Mouse (Mus musculus) hematopoietic stem cell, adult 5-6 weeks (primary cell): ENCODE data around the gene Nrxn3. TPM values are rescaled to one million over a fixed set of nuclear protein-coding genes. Genes with fewer than 3 reads are reported as not detected.

ENCODE experiments used
- ATAC-seq, 2 experiments: fragments of 125-278 bp in 1 of 2; replicated peaks in 1 of 2; 2 replicates each; pipeline ENCODE4 v1.8.0; 2016 to 2017; ENCODE audit warnings: inconsistent platforms in 2 of 2, mild to moderate bottlenecking in 2 of 2, moderate number of reproducible peaks in 2 of 2, low read depth in 1 of 2, moderate TSS enrichment in 1 of 2; ENCODE audit not compliant: low FRiP score in 2 of 2, poor library complexity in 2 of 2, severe bottlenecking in 2 of 2, insufficient read depth in 1 of 2, low TSS enrichment in 1 of 2
- total RNA-seq: library from RNA; stranded (forward); fragments of 172-1452, 232-1000 nt; gene quantifications from 2 replicates; pipeline ENCODE4 v1.2.3, GENCODE M21; 2017

Nrxn3 gene
- total RNA-seq, 1 experiment from 2014 or later = not detected

- no peak for ATAC-seq
These were observed 903.1 kb downstream of the Nrxn3 start for GRCm38 (mm10) chr12:89625746-89626145.

GRCm38 (mm10) chr12:89640046-89640445 lies 917.4 kb downstream of the Nrxn3 start:
- no peak for ATAC-seq

GRCm38 (mm10) chr12:89641460-89641859 lies 918.8 kb downstream of the Nrxn3 start:
- no peak for ATAC-seq

- ATAC-seq = no peak
These were observed 930.5 kb downstream of the Nrxn3 start for GRCm38 (mm10) chr12:89653211-89653610.

GRCm38 (mm10) chr12:89661219-89661618 lies 938.5 kb downstream of the Nrxn3 start:
- ATAC-seq = no peak

- ATAC-seq = no peak
These were observed 946.2 kb downstream of the Nrxn3 start for GRCm38 (mm10) chr12:89668856-89669255.

GRCm38 (mm10) chr12:89672819-89673218 lies 950.1 kb downstream of the Nrxn3 start:
- no peak for ATAC-seq

- no peak for ATAC-seq
These were observed 963.0 kb downstream of the Nrxn3 start for GRCm38 (mm10) chr12:89685633-89686032.

- ATAC-seq = no peak
These were observed 966.4 kb downstream of the Nrxn3 start for GRCm38 (mm10) chr12:89689086-89689485.

- no peak for ATAC-seq
These were observed 976.8 kb downstream of the Nrxn3 start for GRCm38 (mm10) chr12:89699469-89699868.

GRCm38 (mm10) chr12:89700937-89701458 lies 978.3 kb downstream of the Nrxn3 start:
- no peak for ATAC-seq

GRCm38 (mm10) chr12:89702931-89703330 lies 980.3 kb downstream of the Nrxn3 start:
- ATAC-seq = no peak

GRCm38 (mm10) chr12:89707913-89708312 lies 985.2 kb downstream of the Nrxn3 start:
- no peak for ATAC-seq

- ATAC-seq = no peak
These were observed 987.8 kb downstream of the Nrxn3 start for GRCm38 (mm10) chr12:89710459-89710858.

- ATAC-seq = no peak
These were observed 989.1 kb downstream of the Nrxn3 start for GRCm38 (mm10) chr12:89711791-89712190.

- ATAC-seq = peak; percentile 89 to 97
These were observed 996.8 kb downstream of the Nrxn3 start for GRCm38 (mm10) chr12:89719194-89720080.

GRCm38 (mm10) chr12:89720945-89721344 lies 998.3 kb downstream of the Nrxn3 start:
- no peak for ATAC-seq

GRCm38 (mm10) chr12:89722462-89722861 lies 999.8 kb downstream of the Nrxn3 start:
- ATAC-seq = no peak

- no peak for ATAC-seq
These were observed 1001.4 kb downstream of the Nrxn3 start for GRCm38 (mm10) chr12:89724048-89724447.
